Mouse (Mus musculus): ENCODE results near the gene 9330182O14Rik. TPM values are rescaled to one million over a fixed set of nuclear protein-coding genes. Genes with fewer than 3 reads are reported as not detected.

Gene 9330182O14Rik
- not detected in 2 replicates for polyA plus RNA-seq (2012; ENCODE audit: low replicate concordance)

GRCm38 (mm10) chr15:40134152-40134792 lies at the start of gene 9330182O14Rik:
Gene 9330182O14Rik (plus strand): TSS chr15:40134365.

